Mouse (Mus musculus) CH12.LX (cell line): Measurements from ENCODE around the gene Phykpl. TPM values are rescaled to one million over a fixed set of nuclear protein-coding genes. Genes with fewer than 3 reads are reported as not detected.

Experiments used
- DNase-seq: peaks from one replicate; pipeline ENCODE4 v3.0.0-alpha.2; 2013; ENCODE audit errors: extremely low read depth
- H3K27ac ChIP-seq: 2 replicates; pipeline ENCODE4 v1.5.1; 2012; ENCODE audit warnings: low read depth, mild to moderate bottlenecking, control low read depth, moderate library complexity; ENCODE audit not compliant: insufficient read depth
- H3K27me3 ChIP-seq: replicated peaks from 2 replicates; pipeline ENCODE3; 2012; ENCODE audit warnings: inconsistent platforms
- H3K36me3 ChIP-seq, 2 experiments: replicated peaks in 1 of 2; 2 replicates each; pipeline versions ENCODE3 to v1.6.1; 2012; ENCODE audit warnings: inconsistent platforms in 1 of 2, low read length in 1 of 2, mild to moderate bottlenecking in 1 of 2, mixed read lengths in 1 of 2, moderate library complexity in 1 of 2; ENCODE audit not compliant: control insufficient read depth in 1 of 2, insufficient read depth in 1 of 2
- H3K4me1 ChIP-seq, 2 experiments: 2 replicates each; pipeline ENCODE4 v1.6.1; 2012; ENCODE audit warnings: inconsistent platforms in 1 of 2, moderate library complexity in 1 of 2; ENCODE audit not compliant: insufficient read depth in 2 of 2, control insufficient read depth in 1 of 2
- H3K4me2 ChIP-seq: 2 replicates; pipeline ENCODE4 v1.6.1; 2012; ENCODE audit warnings: low read depth, mild to moderate bottlenecking, control low read depth; ENCODE audit not compliant: poor library complexity, insufficient read depth, severe bottlenecking
- H3K4me3 ChIP-seq, 3 experiments: fragments of 150-350 bp in 1 of 3; sonication (generic) in 1 of 3; replicated peaks in 1 of 3; 2 replicates each; pipeline versions ENCODE3 to v1.5.1; 2011 to 2012; ENCODE audit warnings: low read depth in 2 of 3, low read length in 2 of 3, mild to moderate bottlenecking in 2 of 3, moderate library complexity in 2 of 3, control low read depth in 1 of 3, improper control_type of control experiment in 1 of 3, inconsistent platforms in 1 of 3, mixed read lengths in 1 of 3; ENCODE audit not compliant: poor library complexity in 1 of 3
- H3K79me2 ChIP-seq: replicated peaks from 2 replicates; pipeline ENCODE4 v1.6.1; 2012; ENCODE audit warnings: mild to moderate bottlenecking, moderate library complexity; ENCODE audit not compliant: control insufficient read depth, poor library complexity, insufficient read depth, severe bottlenecking; ENCODE audit errors: extremely low read depth
- H3K9ac ChIP-seq: 2 replicates; pipeline ENCODE4 v1.6.1; 2012; ENCODE audit warnings: low read depth, mild to moderate bottlenecking, control low read depth, moderate library complexity; ENCODE audit not compliant: insufficient read depth
- H3K9me3 ChIP-seq: replicated peaks from 2 replicates; pipeline ENCODE3; 2012; ENCODE audit warnings: low read length, inconsistent platforms, mixed read lengths
- CHD1 ChIP-seq: IDR thresholded peaks from 2 replicates; pipeline ENCODE4 v1.6.1; 2012; ENCODE audit warnings: low read depth, low read length, improper control_type of control experiment, inconsistent platforms
- EP300 ChIP-seq: IDR thresholded peaks from 2 replicates; pipeline ENCODE4 v1.6.1; 2011; ENCODE audit warnings: low read length, improper control_type of control experiment
- HCFC1 ChIP-seq: IDR thresholded peaks from 2 replicates; pipeline ENCODE4 v1.6.1; 2012; ENCODE audit warnings: low read depth, mild to moderate bottlenecking, inconsistent platforms, low read length, improper control_type of control experiment
- IRF4 ChIP-seq: IDR thresholded peaks from 2 replicates; pipeline ENCODE4 v1.6.1; 2014; ENCODE audit warnings: low read depth, mild to moderate bottlenecking, inconsistent platforms, low read length, improper control_type of control experiment
- JUN ChIP-seq: IDR thresholded peaks from 2 replicates; pipeline ENCODE4 v1.6.1; 2011; ENCODE audit warnings: low read depth, mild to moderate bottlenecking, low read length, improper control_type of control experiment, moderate library complexity; ENCODE audit not compliant: insufficient read depth
- JUND ChIP-seq: conservative IDR thresholded peaks from 2 replicates; pipeline ENCODE4 v1.6.1; 2011; ENCODE audit warnings: low read depth, low read length, improper control_type of control experiment
- KAT2A ChIP-seq: IDR thresholded peaks from 2 replicates; pipeline ENCODE4 v1.6.1; 2012; ENCODE audit warnings: low read length, improper control_type of control experiment, inconsistent platforms; ENCODE audit not compliant: insufficient replicate concordance
- MAFK ChIP-seq: IDR thresholded peaks from 2 replicates; pipeline ENCODE4 v1.6.1; 2011; ENCODE audit warnings: low read length, improper control_type of control experiment; ENCODE audit not compliant: insufficient replicate concordance
- MAX ChIP-seq: IDR thresholded peaks from 2 replicates; pipeline ENCODE4 v1.6.1; 2011; ENCODE audit warnings: low read length, improper control_type of control experiment
- MAZ ChIP-seq: IDR thresholded peaks from 2 replicates; pipeline ENCODE4 v1.6.1; 2012; ENCODE audit warnings: low read depth, mild to moderate bottlenecking, inconsistent platforms, low read length, improper control_type of control experiment, moderate library complexity
- MXI1 ChIP-seq: IDR thresholded peaks from 2 replicates; pipeline ENCODE4 v1.6.1; 2011; ENCODE audit warnings: mild to moderate bottlenecking, low read depth, low read length, improper control_type of control experiment
- MYC ChIP-seq: IDR thresholded peaks from 2 replicates; pipeline ENCODE4 v1.6.1; 2011; ENCODE audit warnings: low read depth, mild to moderate bottlenecking, improper control_type of control experiment, low read length
- NRF1 ChIP-seq: IDR thresholded peaks from 2 replicates; pipeline ENCODE4 v1.6.1; 2014; ENCODE audit warnings: low read depth, mild to moderate bottlenecking, inconsistent platforms, low read length, improper control_type of control experiment, moderate library complexity
- POLR2A ChIP-seq: IDR thresholded peaks from 2 replicates; pipeline ENCODE4 v1.6.1; 2011; ENCODE audit warnings: low read depth, mild to moderate bottlenecking, improper control_type of control experiment, low read length
- POLR2AphosphoS2 ChIP-seq: IDR thresholded peaks from 2 replicates; pipeline ENCODE4 v1.6.1; 2011; ENCODE audit warnings: low read depth, low read length, improper control_type of control experiment
- RAD21 ChIP-seq: IDR thresholded peaks from 2 replicates; pipeline ENCODE4 v1.6.1; 2011; ENCODE audit warnings: low read depth, mild to moderate bottlenecking, low read length, improper control_type of control experiment, moderate library complexity
- SIN3A ChIP-seq: IDR thresholded peaks from 2 replicates; pipeline ENCODE4 v1.6.1; 2012; ENCODE audit warnings: low read length, improper control_type of control experiment, inconsistent platforms
- SMC3 ChIP-seq: IDR thresholded peaks from 2 replicates; pipeline ENCODE4 v1.6.1; 2011; ENCODE audit warnings: low read depth, low read length, improper control_type of control experiment
- TCF12 ChIP-seq: IDR thresholded peaks from 2 replicates; pipeline ENCODE4 v1.6.1; 2014; ENCODE audit warnings: low read depth, mild to moderate bottlenecking, inconsistent platforms, low read length, improper control_type of control experiment
- UBTF ChIP-seq: IDR thresholded peaks from 2 replicates; pipeline ENCODE4 v1.6.1; 2012; ENCODE audit warnings: low read depth, mild to moderate bottlenecking, inconsistent platforms, low read length, improper control_type of control experiment, moderate library complexity
- USF2 ChIP-seq: conservative IDR thresholded peaks from 2 replicates; pipeline ENCODE4 v1.6.1; 2011; ENCODE audit warnings: low read depth, low read length, improper control_type of control experiment
- ZC3H11A ChIP-seq: IDR thresholded peaks from 2 replicates; pipeline ENCODE4 v1.6.1; 2012; ENCODE audit warnings: low read depth, mild to moderate bottlenecking, inconsistent platforms, low read length, improper control_type of control experiment
- dilution Hi-C: fragments of 300-500 bp; cut with MboI; formaldehyde crosslinking; loops from 2 replicates; pipeline ENCODE4 v1.14.3; 2020; ENCODE audit warnings: low sequenced_read_pairs; ENCODE audit not compliant: extremely low pct_unique_long_range_greater_than_20kb, extremely low pct_ligation_motif_present
- in situ Hi-C: fragments of 300-500 bp; cut with MboI; formaldehyde crosslinking; loops from 3 replicates; pipeline ENCODE4 v1.14.3; 2019; ENCODE audit warnings: low sequenced_read_pairs, low pct_ligation_motif_present, low pct_unique_long_range_greater_than_20kb, mixed read lengths
- polyA plus RNA-seq: library from polyadenylated mRNA; unstranded; fragments of >175 nt; gene quantifications from 2 replicates; pipeline ENCODE4 v1.2.1, GENCODE M21; 2012; ENCODE audit warnings: low read depth; ENCODE audit not compliant: insufficient read length
- total RNA-seq, 2 experiments: library from RNA; depleted of rRNA; stranded (reverse); fragments of 300-350 nt in 1 of 2; fragments of >200 nt in 1 of 2; gene quantifications; 2 replicates each; pipeline ENCODE4 v1.2.3; 2012 to 2014

Gene Phykpl
- total and polyA plus RNA-seq, 3 experiments = 25.2 to 44.0 (median 30.9) TPM

DNA sequence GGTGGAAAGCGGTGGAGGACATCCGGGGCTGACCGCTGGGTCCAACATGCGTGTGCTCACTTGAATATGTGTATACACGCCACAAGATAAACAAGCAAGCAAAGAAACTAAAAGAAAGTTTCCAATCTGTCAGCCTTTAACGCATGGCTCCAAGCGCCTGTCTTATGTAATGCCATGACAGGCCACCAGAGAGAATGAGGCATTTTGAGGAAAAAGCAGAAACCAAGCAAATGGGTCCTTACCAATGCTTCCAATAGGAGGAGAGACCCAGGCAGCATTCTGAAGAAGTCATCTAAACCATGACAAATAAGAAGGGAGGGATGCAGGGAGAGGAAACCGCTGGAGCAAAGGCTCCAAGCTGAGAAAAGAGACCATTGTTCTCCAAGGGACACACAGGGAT lies 29.7 kb downstream of the Phykpl start:
- no peak overlapping the region for H3K9ac ChIP-seq
- DNase-seq = no peak
- H3K36me3 ChIP-seq = no peaks in the 10 kb centered on the region
- peaks cover 8 to 24% of the 10 kb centered on the region in 2 experiments for H3K4me1 ChIP-seq
- H3K27me3 ChIP-seq = no peaks in the 10 kb centered on the region
- H3K27ac ChIP-seq = no peak overlapping the region
- in situ Hi-C loops (loop anchor here (10.0 kb wide), 1 partner anchor 71 kb away; the partner anchor contains the start of gene 0610009B22Rik), dilution Hi-C loops (no loop called here)
- H3K4me3 ChIP-seq = no peak overlapping the region
- H3K4me2 ChIP-seq = no peak overlapping the region
- TF ChIP-seq MYC (no peak), NRF1 (no peak), UBTF (no peak), SIN3A (no peak), POLR2A (no peak), CHD1 (no peak), MAFK (no peak), HCFC1 (no peak), MAZ (no peak), EP300 (no peak), TCF12 (no peak), IRF4 (no peak), SMC3 (no peak), JUND (no peak), KAT2A (no peak), MXI1 (no peak), JUN (no peak)
- no peaks in the 10 kb centered on the region for H3K9me3 ChIP-seq
- H3K79me2 ChIP-seq = no peaks in the 10 kb centered on the region; the same call in 1 of the 2 replicates

- Histone ChIP-seq H3K79me2 (peaks cover 5% of the 10 kb centered on the region), H3K4me1 (peaks cover 8 to 24% of the 10 kb centered on the region in 2 experiments), H3K36me3 (no peaks in the 10 kb centered on the region), H3K4me2 (peak overlapping the region; percentile 48), H3K27me3 (no peaks in the 10 kb centered on the region), H3K9ac (peak overlapping the region; percentile 89)
- in situ Hi-C loops = loop anchor here (10.0 kb wide), 1 partner anchor 70 kb away; the partner anchor contains the start of gene 0610009B22Rik
- no peak for TF ChIP-seq USF2
- TF ChIP-seq MAZ = no peak
- no peak for TF ChIP-seq EP300
- TF ChIP-seq JUN = no peak
- TF ChIP-seq MXI1 = 0 out of 2 replicates have a peak, but pooled peaks have one; percentile 20
- TF ChIP-seq RAD21 = no peak
- TF ChIP-seq KAT2A = 0 out of 2 replicates have a peak, but pooled peaks have one; percentile 24
- TF ChIP-seq MAX = peak; percentile 16
- 0 out of 2 replicates have a peak, but pooled peaks have one; percentile 8 for TF ChIP-seq IRF4
- peak; percentile 84 for TF ChIP-seq MYC
- no peak for TF ChIP-seq ZC3H11A
- TF ChIP-seq POLR2AphosphoS2 = no peak
- TF ChIP-seq, all 38 proteins: peak for 5
- peak overlapping the region; percentile 45 to 55 (median 49) for H3K4me3 ChIP-seq
- dilution Hi-C loops = no loop called here
- H3K27ac ChIP-seq = no peak overlapping the region
- H3K9me3 ChIP-seq = no peaks in the 10 kb centered on the region
- DNase-seq = no peak
Observed at GRCm38 (mm10) chr11:51615129-51615528, 30.6 kb downstream of the Phykpl start.
